Mouse (Mus musculus) ES-Bruce4 (cell line): ENCODE data around the gene Tmem135. TPM values are rescaled to one million over a fixed set of nuclear protein-coding genes. Genes with fewer than 3 reads are reported as not detected.

Experiments
- H3K27ac ChIP-seq: 2 replicates; pipeline ENCODE4 v1.5.1; 2012; ENCODE audit warnings: low read length, inconsistent platforms; ENCODE audit not compliant: insufficient read depth
- H3K27me3 ChIP-seq: 2 replicates; pipeline ENCODE4 v1.6.1; 2012; ENCODE audit warnings: mild to moderate bottlenecking, low read length, inconsistent platforms; ENCODE audit not compliant: control insufficient read depth, poor library complexity, insufficient read depth, severe bottlenecking
- H3K36me3 ChIP-seq: 2 replicates; pipeline ENCODE4 v1.6.1; 2012; ENCODE audit warnings: inconsistent platforms, mild to moderate bottlenecking, low read length, moderate library complexity; ENCODE audit not compliant: control insufficient read depth, poor library complexity, insufficient read depth, severe bottlenecking
- H3K4me1 ChIP-seq: one replicate; pipeline ENCODE4 v1.8.1; 2011; ENCODE audit warnings: low read length; ENCODE audit not compliant: control insufficient read depth, insufficient read depth
- H3K4me3 ChIP-seq: 2 replicates; pipeline ENCODE4 v1.5.1; 2011; ENCODE audit warnings: low read depth, mild to moderate bottlenecking, low read length
- H3K9ac ChIP-seq: 2 replicates; pipeline ENCODE4 v1.6.1; 2012; ENCODE audit warnings: low read depth, mild to moderate bottlenecking, inconsistent platforms; ENCODE audit not compliant: poor library complexity, severe bottlenecking
- H3K9me3 ChIP-seq: replicated peaks from 2 replicates; pipeline ENCODE4 v1.6.1; 2012; ENCODE audit warnings: mild to moderate bottlenecking, low read length, inconsistent platforms; ENCODE audit not compliant: control insufficient read depth, poor library complexity, insufficient read depth, severe bottlenecking
- CTCF ChIP-seq: IDR thresholded peaks from one replicate; pipeline ENCODE4 v1.8.1; 2011; ENCODE audit warnings: low read depth, low read length
- EP300 ChIP-seq: IDR thresholded peaks from 2 replicates; pipeline ENCODE4 v1.6.1; 2011; ENCODE audit warnings: low read depth, low read length; ENCODE audit not compliant: insufficient read depth
- POLR2A ChIP-seq: IDR thresholded peaks from one replicate; pipeline ENCODE4 v1.8.1; 2011; ENCODE audit warnings: low read length; ENCODE audit not compliant: insufficient read depth
- polyA plus RNA-seq: library from polyadenylated mRNA; stranded (reverse); fragments of >200 nt; gene quantifications from 2 replicates; pipeline ENCODE4 v1.2.4, GENCODE M21; 2011; ENCODE audit warnings: low read depth; ENCODE audit not compliant: missing spikeins, insufficient read depth, insufficient read length

The Tmem135 gene
- polyA plus RNA-seq, 1 experiment, result 25.7 TPM

- Histone ChIP-seq H3K4me3 (no peak overlapping the region), H3K27ac (no peak overlapping the region), H3K36me3 (no peaks in the 10 kb centered on the region), H3K9ac (no peak overlapping the region), H3K4me1 (peaks cover 5% of the 10 kb centered on the region), H3K27me3 (no peaks in the 10 kb centered on the region), H3K9me3 (0 out of 2 replicates have a peak, but pooled peaks cover 4% of the 10 kb centered on the region)
- TF ChIP-seq POLR2A (no peak), CTCF (peak; percentile 5)
Observed at GRCm38 (mm10) chr7:89311555-89311954, 92.5 kb downstream of the Tmem135 start.

- TF ChIP-seq EP300, result no peak
- no peak for TF ChIP-seq POLR2A
- TF ChIP-seq CTCF, result no peak
- H3K9me3 ChIP-seq, result 0 out of 2 replicates have a peak, but pooled peaks cover 4% of the 10 kb centered on the region
- H3K27me3 ChIP-seq, result no peaks in the 10 kb centered on the region
- no peak overlapping the region for H3K4me3 ChIP-seq
- peaks cover 4% of the 10 kb centered on the region for H3K4me1 ChIP-seq
- H3K27ac ChIP-seq, result no peak overlapping the region
- no peak overlapping the region; the same call in 1 of the 2 replicates for H3K9ac ChIP-seq
- H3K36me3 ChIP-seq, result no peaks in the 10 kb centered on the region
Observed at GRCm38 (mm10) chr7:89308926-89309325, 95.1 kb downstream of the Tmem135 start.

DNA sequence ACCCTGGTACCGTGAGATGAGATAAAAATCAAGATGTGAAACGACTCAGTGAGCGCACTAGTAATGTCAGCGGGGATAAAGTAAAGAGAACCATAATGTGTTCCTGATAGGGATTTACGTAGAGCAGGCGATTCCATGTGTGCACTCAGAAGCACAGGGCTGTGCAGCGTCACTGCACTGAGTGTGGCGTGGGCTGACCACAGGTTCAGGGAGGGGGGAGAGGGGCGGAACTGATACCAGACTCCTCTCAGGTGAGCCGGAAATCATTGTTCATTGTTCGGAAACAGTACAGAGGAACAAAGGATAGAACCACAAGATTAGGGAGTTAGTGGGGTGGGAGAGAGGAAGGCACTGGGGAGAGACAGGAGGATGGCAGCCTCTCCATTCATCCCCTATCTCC, 95.8 kb downstream of the Tmem135 start:
- TF ChIP-seq CTCF (no peak), EP300 (no peak), POLR2A (no peak)
- no peaks in the 10 kb centered on the region for H3K27me3 ChIP-seq
- no peaks in the 10 kb centered on the region for H3K36me3 ChIP-seq
- H3K9ac ChIP-seq, result no peak overlapping the region; the same call in 1 of the 2 replicates
- no peak overlapping the region for H3K4me3 ChIP-seq
- peaks cover 4% of the 10 kb centered on the region for H3K4me1 ChIP-seq
- 0 out of 2 replicates have a peak, but pooled peaks cover 4% of the 10 kb centered on the region for H3K9me3 ChIP-seq
- H3K27ac ChIP-seq, result no peak overlapping the region

DNA sequence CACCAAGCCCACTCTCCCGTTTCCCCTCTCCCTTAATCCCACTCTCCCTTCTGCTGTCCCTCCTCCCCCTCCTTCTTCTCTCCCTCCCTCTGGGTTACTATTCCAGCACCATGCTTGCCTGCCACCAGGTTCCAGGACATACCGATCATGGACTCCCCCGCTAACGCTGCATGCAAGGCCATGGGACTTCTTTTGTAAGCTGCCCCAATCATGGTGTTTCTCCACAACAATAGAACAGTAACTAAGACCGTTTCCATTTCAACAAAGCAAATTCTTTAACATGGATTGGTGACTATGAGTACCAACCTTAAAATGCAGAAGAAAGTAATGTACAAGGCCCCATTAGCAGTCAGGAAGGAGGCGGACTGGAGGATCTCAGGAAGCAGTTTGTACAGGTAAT, 97.2 kb downstream of the Tmem135 start:
- Histone ChIP-seq H3K9me3 (0 out of 2 replicates have a peak, but pooled peaks cover under 1% of the 10 kb centered on the region), H3K27me3 (no peaks in the 10 kb centered on the region)

DNA sequence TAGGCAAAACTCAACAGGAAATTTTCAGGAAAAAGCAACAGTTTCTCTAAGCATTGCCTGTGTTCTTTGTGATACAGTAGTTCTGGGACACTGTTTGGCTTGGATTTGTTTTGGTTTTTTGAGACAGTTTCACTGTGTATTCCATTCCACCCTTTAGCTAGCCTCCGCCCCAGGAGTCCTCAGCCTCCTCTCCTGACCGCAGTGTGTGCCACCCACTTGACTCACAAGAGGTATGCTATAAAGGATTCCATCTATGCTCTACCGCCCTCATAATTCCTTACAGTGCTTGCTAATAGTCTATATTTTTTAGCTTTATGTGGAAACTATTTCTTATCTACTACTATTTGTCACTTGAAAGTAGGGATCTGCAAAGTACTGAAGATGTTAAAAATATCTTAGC, 99.1 kb downstream of the Tmem135 start:
- Histone ChIP-seq H3K27ac (no peak overlapping the region), H3K27me3 (no peaks in the 10 kb centered on the region), H3K36me3 (no peaks in the 10 kb centered on the region), H3K4me3 (no peak overlapping the region), H3K9ac (no peak overlapping the region), H3K4me1 (peaks cover 4% of the 10 kb centered on the region), H3K9me3 (no peaks in the 10 kb centered on the region)
- no peak for TF ChIP-seq POLR2A

More for the DNA sequence above, 97.2 kb downstream of the Tmem135 start:
- Histone ChIP-seq H3K27ac (no peak overlapping the region), H3K4me1 (peaks cover 4% of the 10 kb centered on the region), H3K9ac (no peak overlapping the region), H3K4me3 (no peak overlapping the region), H3K36me3 (no peaks in the 10 kb centered on the region)
- no peak for TF ChIP-seq EP300
- TF ChIP-seq CTCF, result no peak
- no peak for TF ChIP-seq POLR2A

- H3K4me3 ChIP-seq, result no peak overlapping the region
- no peak overlapping the region for H3K9ac ChIP-seq
- H3K27ac ChIP-seq, result no peak overlapping the region
- TF ChIP-seq EP300 (no peak), POLR2A (no peak), CTCF (no peak)
- H3K27me3 ChIP-seq, result no peaks in the 10 kb centered on the region
- no peaks in the 10 kb centered on the region for H3K36me3 ChIP-seq
- no peaks in the 10 kb centered on the region for H3K9me3 ChIP-seq
- H3K4me1 ChIP-seq, result peaks cover under 1% of the 10 kb centered on the region
Observed at GRCm38 (mm10) chr7:89303765-89304164, 100.3 kb downstream of the Tmem135 start.
